Mouse (Mus musculus): ENCODE measurements around the gene Fam120c. TPM values are rescaled to one million over a fixed set of nuclear protein-coding genes. Genes with fewer than 3 reads are reported as not detected.

The Fam120c gene
- polyA plus RNA-seq (2015; fragmentation: Illumina TruSeq; extraction: RNeasy Lipid Tissue Mini Kit (QIAGEN cat#74804); ENCODE audit: insufficient read depth, low replicate concordance) = 6.8 TPM

DNA sequence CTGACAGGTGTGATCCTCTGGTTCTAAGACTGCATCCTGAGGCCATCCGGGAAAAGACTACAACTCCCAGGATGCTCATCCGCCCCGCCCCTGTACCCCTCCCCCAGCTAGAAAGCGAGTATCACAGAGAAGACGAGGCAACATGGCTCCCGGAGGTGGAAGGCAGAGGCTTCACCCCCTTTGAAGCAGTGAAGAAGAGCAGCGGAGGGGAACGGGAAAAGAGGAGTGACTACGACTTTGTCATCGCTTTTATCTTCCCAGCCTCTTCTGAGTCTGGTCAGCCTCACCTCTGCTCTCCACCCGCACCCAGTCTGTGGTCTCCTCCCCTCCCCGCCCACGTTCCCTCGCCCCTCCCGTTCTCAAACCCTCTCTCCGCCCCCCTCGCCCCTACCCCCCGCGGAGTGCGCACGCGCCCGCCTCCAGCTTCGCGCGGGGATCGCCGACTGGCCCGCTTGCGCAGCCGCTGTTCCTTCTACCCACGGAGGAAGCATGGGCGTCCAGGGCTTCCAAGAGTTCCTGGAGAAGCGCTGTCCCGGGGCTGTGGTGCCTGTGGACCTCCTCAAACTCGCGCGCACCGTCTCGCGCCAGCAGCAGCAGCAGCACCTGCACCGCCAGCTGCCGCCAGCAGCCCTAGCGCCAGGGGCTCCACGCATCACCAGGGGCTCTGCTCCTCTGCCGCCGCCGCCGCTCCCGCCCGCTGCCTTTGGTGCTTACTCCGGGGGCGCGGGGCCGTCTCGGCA is at the start of gene Fam120c:
Fam120c (plus strand) TSS at position 415 of the 740 bp plus-strand sequence.

GRCm38 (mm10) chrX:151520458-151521322 is 176.7 kb downstream of the Fam120c start, which contains the start of gene Phf8:
Phf8 (plus strand) TSS chrX:151520672.

Other genes starting within 250 kb of the Fam120c start
- 32.9 TPM for gene Tsr2, start 247.6 kb upstream of the Fam120c start, polyA plus RNA-seq (2015; fragmentation: Illumina TruSeq; extraction: RNeasy Lipid Tissue Mini Kit (QIAGEN cat#74804); ENCODE audit: insufficient read depth, low replicate concordance)
- 0.23 TPM for gene Wnk3, start 146.1 kb upstream of the Fam120c start, polyA plus RNA-seq (2015; fragmentation: Illumina TruSeq; extraction: RNeasy Lipid Tissue Mini Kit (QIAGEN cat#74804); ENCODE audit: insufficient read depth, low replicate concordance)
- 45.6 TPM for gene Phf8, start 176.5 kb downstream of the Fam120c start, polyA plus RNA-seq (2015; fragmentation: Illumina TruSeq; extraction: RNeasy Lipid Tissue Mini Kit (QIAGEN cat#74804); ENCODE audit: insufficient read depth, low replicate concordance)

Data from spleen, adult 10 weeks (tissue).